Mouse (Mus musculus): ENCODE measurements around the gene Mterf2. TPM values are rescaled to one million over a fixed set of nuclear protein-coding genes. Genes with fewer than 3 reads are reported as not detected.
A peak's percentile ranks its signal among the peaks of the same experiment; 100 is the strongest.

Gene Mterf2
- total RNA-seq (2012; rRNA removed): 6.9 and 10.8 TPM in 2 replicates

DNA sequence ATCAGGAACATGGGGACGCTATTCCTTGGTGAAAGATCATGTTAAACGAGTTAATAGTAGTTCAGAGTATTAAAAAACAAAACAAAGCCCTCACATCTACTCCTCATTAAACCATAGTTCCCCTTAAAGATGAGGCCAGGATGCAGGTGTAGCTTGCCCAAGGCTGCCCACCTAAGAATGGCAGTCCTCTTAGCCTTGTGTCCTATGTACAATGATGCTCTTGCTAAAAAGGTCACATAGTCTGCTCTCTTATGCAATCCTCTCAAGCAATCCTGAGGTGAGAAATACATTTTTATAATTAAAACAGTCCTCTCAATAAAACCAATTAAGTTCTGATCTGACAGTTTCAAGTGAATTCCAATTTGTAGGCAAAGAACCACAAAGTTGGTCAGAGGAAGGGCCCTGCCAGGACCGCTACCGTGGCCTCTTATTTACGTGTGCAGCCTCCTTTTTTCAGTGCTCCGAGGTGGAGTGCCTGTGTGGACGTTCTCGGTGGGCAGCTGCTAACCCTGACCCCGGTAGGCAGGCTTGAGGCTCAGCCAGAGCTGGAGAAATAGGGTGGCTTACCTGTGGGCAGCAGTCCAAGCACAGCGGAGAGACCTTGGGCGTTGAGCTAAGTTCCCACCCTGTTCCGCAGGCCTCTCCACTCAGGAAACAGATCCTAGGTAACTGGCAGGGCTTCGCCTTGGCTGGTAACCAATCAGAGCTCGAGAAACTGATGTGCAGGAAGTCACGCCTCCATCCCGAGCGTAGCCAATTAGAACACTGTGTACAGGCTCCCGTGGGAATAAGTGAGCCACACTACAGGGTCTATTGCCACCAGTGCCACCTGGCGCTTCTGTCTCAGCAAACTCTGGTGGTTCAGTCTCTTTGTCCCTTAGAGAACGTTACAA is at the start of gene Mterf2:
Gene Mterf2, minus strand, starts transcription at position 633 of the 893 bp plus-strand sequence.
- H3K9ac ChIP-seq (ENCODE audit: insufficient read depth, low read depth, low read length, poor library complexity, severe bottlenecking): peak within 1 kb of the TSS; percentile 77
- H3K9me3 ChIP-seq (ENCODE audit: control insufficient read depth, insufficient read depth, low read depth, low read length): no peaks in the 10 kb centered on the region
- DNase-seq (ENCODE audit: low read depth, low spot score): peak; percentile 97
- TF ChIP-seq HCFC1 (IDR thresholded peaks at IDR 0.05; ENCODE audit: borderline replicate concordance, insufficient read depth, low read length) (0 out of 2 replicates have a peak, but pooled peaks have one; percentile 34), ZNF384 (IDR thresholded peaks at IDR 0.05; ENCODE audit: low read depth, low read length) (no peak), MAFK (IDR thresholded peaks at IDR 0.05; ENCODE audit: insufficient read depth, low read depth, low read length) (no peak), ZC3H11A (IDR thresholded peaks at IDR 0.05; ENCODE audit: borderline replicate concordance, low read depth, low read length) (no peak), CHD2 (IDR thresholded peaks at IDR 0.05; ENCODE audit: low read depth, low read length) (peak; percentile 89)
- H3K27ac ChIP-seq (ENCODE audit: insufficient read depth, low read depth, low read length, poor library complexity, severe bottlenecking): no peak within 1 kb of the TSS
- in situ Hi-C loops (cut with MboI; ENCODE audit: low sequenced_read_pairs in 2 of 2, unreplicated experiment in 2 of 2): no loop called here
- peak within 1 kb of the TSS; percentile 79 to 96 for H3K4me3 ChIP-seq (ENCODE audit: insufficient read depth in 1 of 2, low read depth in 1 of 2, low read length in 2 of 2, poor library complexity in 1 of 2, severe bottlenecking in 1 of 2)
- no peaks in the 10 kb centered on the region for H3K4me1 ChIP-seq (ENCODE audit: control insufficient read depth in 2 of 2, insufficient read depth in 2 of 2, low read length in 2 of 2, poor library complexity in 1 of 2)
- H3K36me3 ChIP-seq (ENCODE audit: control insufficient read depth, insufficient read depth, low read length, poor library complexity, severe bottlenecking): 0 out of 2 replicates have a peak, but pooled peaks cover under 1% of the 10 kb centered on the region

- no peaks in the 10 kb centered on the region for H3K36me3 ChIP-seq (ENCODE audit: control insufficient read depth, insufficient read depth, low read length, poor library complexity, severe bottlenecking)
- no peaks in the 10 kb centered on the region for H3K9me3 ChIP-seq (ENCODE audit: control insufficient read depth, insufficient read depth, low read depth, low read length)
- no peak for DNase-seq (ENCODE audit: low read depth, low spot score)
- H3K27ac ChIP-seq (ENCODE audit: insufficient read depth, low read depth, low read length, poor library complexity, severe bottlenecking): no peak overlapping the region
- no peak for TF ChIP-seq ZC3H11A (IDR thresholded peaks at IDR 0.05; ENCODE audit: borderline replicate concordance, low read depth, low read length)
- TF ChIP-seq HCFC1 (IDR thresholded peaks at IDR 0.05; ENCODE audit: borderline replicate concordance, insufficient read depth, low read length): no peak
- TF ChIP-seq ZNF384 (IDR thresholded peaks at IDR 0.05; ENCODE audit: low read depth, low read length): no peak
- no peak for TF ChIP-seq MAFK (IDR thresholded peaks at IDR 0.05; ENCODE audit: insufficient read depth, low read depth, low read length)
- no peak for TF ChIP-seq CHD2 (IDR thresholded peaks at IDR 0.05; ENCODE audit: low read depth, low read length)
- no peak overlapping the region for H3K4me3 ChIP-seq (ENCODE audit: insufficient read depth in 1 of 2, low read depth in 1 of 2, low read length in 2 of 2, poor library complexity in 1 of 2, severe bottlenecking in 1 of 2)
- H3K9ac ChIP-seq (ENCODE audit: insufficient read depth, low read depth, low read length, poor library complexity, severe bottlenecking): no peak overlapping the region
- in situ Hi-C loops (cut with MboI; ENCODE audit: low sequenced_read_pairs in 2 of 2, unreplicated experiment in 2 of 2): no loop called here
- H3K4me1 ChIP-seq (ENCODE audit: control insufficient read depth in 2 of 2, insufficient read depth in 2 of 2, low read length in 2 of 2, poor library complexity in 1 of 2): no peaks in the 10 kb centered on the region
These were observed 48.8 kb upstream of the Mterf2 start for GRCm38 (mm10) chr10:85176640-85177039.

GRCm38 (mm10) chr10:85165306-85165705 is 37.5 kb upstream of the Mterf2 start:
- in situ Hi-C loops (cut with MboI; ENCODE audit: low sequenced_read_pairs in 2 of 2, unreplicated experiment in 2 of 2): no loop called here
- no peak overlapping the region for H3K27ac ChIP-seq (ENCODE audit: insufficient read depth, low read depth, low read length, poor library complexity, severe bottlenecking)
- H3K36me3 ChIP-seq (ENCODE audit: control insufficient read depth, insufficient read depth, low read length, poor library complexity, severe bottlenecking): no peaks in the 10 kb centered on the region
- no peak overlapping the region for H3K4me3 ChIP-seq (ENCODE audit: insufficient read depth in 1 of 2, low read depth in 1 of 2, low read length in 2 of 2, poor library complexity in 1 of 2, severe bottlenecking in 1 of 2)
- peaks cover 3 to 4% of the 10 kb centered on the region in 2 experiments for H3K4me1 ChIP-seq (ENCODE audit: control insufficient read depth in 2 of 2, insufficient read depth in 2 of 2, low read length in 2 of 2, poor library complexity in 1 of 2)
- H3K9me3 ChIP-seq (ENCODE audit: control insufficient read depth, insufficient read depth, low read depth, low read length): no peaks in the 10 kb centered on the region
- peak; percentile 40 for DNase-seq (ENCODE audit: low read depth, low spot score)
- TF ChIP-seq CHD2 (IDR thresholded peaks at IDR 0.05; ENCODE audit: low read depth, low read length) (no peak), HCFC1 (IDR thresholded peaks at IDR 0.05; ENCODE audit: borderline replicate concordance, insufficient read depth, low read length) (no peak), ZC3H11A (IDR thresholded peaks at IDR 0.05; ENCODE audit: borderline replicate concordance, low read depth, low read length) (no peak), MAFK (IDR thresholded peaks at IDR 0.05; ENCODE audit: insufficient read depth, low read depth, low read length) (no peak), ZNF384 (IDR thresholded peaks at IDR 0.05; ENCODE audit: low read depth, low read length) (no peak)
- no peak overlapping the region for H3K9ac ChIP-seq (ENCODE audit: insufficient read depth, low read depth, low read length, poor library complexity, severe bottlenecking)

GRCm38 (mm10) chr10:85164791-85165190 is 37.0 kb upstream of the Mterf2 start:
- in situ Hi-C loops (cut with MboI; ENCODE audit: low sequenced_read_pairs in 2 of 2, unreplicated experiment in 2 of 2): no loop called here
- Histone ChIP-seq H3K36me3 (ENCODE audit: control insufficient read depth, insufficient read depth, low read length, poor library complexity, severe bottlenecking) (no peaks in the 10 kb centered on the region), H3K27ac (ENCODE audit: insufficient read depth, low read depth, low read length, poor library complexity, severe bottlenecking) (no peak overlapping the region), H3K9ac (ENCODE audit: insufficient read depth, low read depth, low read length, poor library complexity, severe bottlenecking) (no peak overlapping the region), H3K4me1 (ENCODE audit: control insufficient read depth in 2 of 2, insufficient read depth in 2 of 2, low read length in 2 of 2, poor library complexity in 1 of 2) (peaks cover 3 to 4% of the 10 kb centered on the region in 2 experiments), H3K9me3 (ENCODE audit: control insufficient read depth, insufficient read depth, low read depth, low read length) (no peaks in the 10 kb centered on the region), H3K4me3 (ENCODE audit: insufficient read depth in 1 of 2, low read depth in 1 of 2, low read length in 2 of 2, poor library complexity in 1 of 2, severe bottlenecking in 1 of 2) (no peak overlapping the region)
- no peak for DNase-seq (ENCODE audit: low read depth, low spot score)
- no peak for TF ChIP-seq CHD2 (IDR thresholded peaks at IDR 0.05; ENCODE audit: low read depth, low read length)
- TF ChIP-seq ZC3H11A (IDR thresholded peaks at IDR 0.05; ENCODE audit: borderline replicate concordance, low read depth, low read length): no peak
- TF ChIP-seq HCFC1 (IDR thresholded peaks at IDR 0.05; ENCODE audit: borderline replicate concordance, insufficient read depth, low read length): no peak
- TF ChIP-seq ZNF384 (IDR thresholded peaks at IDR 0.05; ENCODE audit: low read depth, low read length): no peak
- TF ChIP-seq MAFK (IDR thresholded peaks at IDR 0.05; ENCODE audit: insufficient read depth, low read depth, low read length): no peak

Data from ES-E14 (cell line).